Mouse (Mus musculus) liver, postnatal 0 days (tissue): Measurements from ENCODE around the gene Gm49387.

Experiments
- CTCF ChIP-seq: sonication (generic); IDR thresholded peaks from 2 replicates; pipeline ENCODE4 v1.5.1; 2016; ENCODE audit warnings: antibody characterized with exemption, low read depth
- EP300 ChIP-seq: IDR thresholded peaks from 2 replicates; pipeline ENCODE4 v1.6.1; 2016; ENCODE audit warnings: antibody characterized with exemption, low read depth, mild to moderate bottlenecking

DNA sequence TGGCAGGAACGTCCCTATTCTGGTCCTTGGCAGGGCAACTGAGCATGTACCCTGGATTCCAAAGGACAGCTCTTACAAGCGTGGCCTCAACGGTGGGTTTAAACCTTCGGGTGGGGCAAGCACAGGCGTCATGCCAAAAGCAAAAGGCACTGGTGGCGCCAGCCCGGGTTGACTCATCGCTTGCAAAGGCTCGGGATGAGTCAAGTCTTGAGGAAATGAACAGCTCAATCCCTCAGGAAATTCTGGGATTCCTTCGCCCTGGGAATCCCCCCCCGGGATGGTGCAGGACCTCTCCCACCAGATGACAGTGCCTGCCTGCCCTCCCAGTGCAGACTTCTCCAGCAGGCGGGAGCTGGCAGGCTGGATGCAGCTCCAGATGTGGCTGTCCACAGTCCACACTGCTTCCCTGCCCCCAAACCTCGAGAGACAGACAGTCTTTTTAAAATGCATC is 28.5 kb upstream of the Gm49387 start:
- TF ChIP-seq EP300, result no peak
- no peak for TF ChIP-seq CTCF
